Mouse (Mus musculus) embryo, embryonic 10 days (tissue): ENCODE measurements around the gene Ccpg1os.
A peak's percentile ranks its signal among the peaks of the same experiment; 100 is the strongest.

ENCODE experiments used
- DNase-seq: peaks from one replicate; pipeline ENCODE4 v3.0.0-alpha.2; 2015; ENCODE audit warnings: low spot score

The Ccpg1os gene

DNA sequence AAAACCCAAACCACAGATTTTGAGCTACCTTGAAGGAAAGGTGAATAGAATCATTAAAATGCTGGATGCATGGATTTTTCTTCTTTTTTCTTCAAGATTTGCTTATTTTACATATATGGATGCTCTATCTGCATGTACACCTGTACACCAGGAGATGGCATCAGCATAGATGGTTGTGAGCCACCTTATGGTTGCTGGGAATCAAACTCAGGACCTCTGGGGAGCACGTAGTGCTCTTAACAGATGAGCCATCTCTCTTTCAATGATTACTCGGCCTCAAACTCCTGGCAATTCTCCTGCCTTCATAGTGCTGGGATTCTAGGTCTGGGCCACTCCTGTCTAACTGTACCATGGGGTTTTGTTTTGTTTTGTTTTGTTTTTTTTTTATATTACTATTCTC lies 2.1 kb downstream of the Ccpg1os start:
- DNase-seq = no peak

DNA sequence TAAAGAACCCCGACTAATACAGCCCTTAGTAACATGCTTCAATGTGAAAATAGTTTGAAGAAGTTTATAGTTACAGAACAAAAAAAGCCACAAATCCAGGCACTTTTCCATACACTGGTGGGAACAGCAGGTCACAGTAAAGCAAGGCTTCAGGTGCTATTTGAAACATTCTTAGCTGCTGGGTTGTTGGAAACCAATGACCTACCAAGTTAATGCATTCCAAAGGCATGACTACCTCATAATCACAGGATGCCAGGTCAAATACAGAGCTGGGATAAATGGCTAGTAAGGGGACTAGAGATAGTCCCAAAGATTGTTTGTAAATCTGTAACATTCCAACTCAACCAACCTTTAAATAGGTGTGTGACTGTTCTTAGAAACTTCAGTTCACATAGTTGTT lies 9.9 kb downstream of the Ccpg1os start:
- no peak for DNase-seq

DNA sequence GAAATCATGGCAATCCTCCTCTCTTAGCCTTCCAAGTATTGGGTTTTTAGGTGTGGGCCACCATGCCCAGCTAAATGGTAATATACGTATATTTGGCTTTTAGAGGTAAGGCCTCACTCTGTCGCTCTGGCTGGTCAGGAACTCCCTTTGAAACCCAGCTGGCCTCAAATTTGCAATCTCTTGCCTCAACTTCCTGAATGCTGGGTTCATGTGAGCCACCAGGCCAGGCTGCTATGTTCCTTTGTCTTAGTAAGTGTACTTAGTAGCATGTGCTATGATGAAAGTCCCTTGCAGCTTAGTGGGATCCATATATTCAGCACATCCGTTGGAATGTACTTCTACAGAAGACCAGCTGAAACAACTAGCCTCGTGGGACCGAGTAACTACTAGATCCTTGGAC lies 10.4 kb downstream of the Ccpg1os start:
- no peak for DNase-seq

GRCm38 (mm10) chr9:72972984-72973383 lies 12.2 kb downstream of the Ccpg1os start:
- DNase-seq = no peak

- no peak for DNase-seq
Observed at GRCm38 (mm10) chr9:72972435-72972834, 12.7 kb downstream of the Ccpg1os start.

DNA sequence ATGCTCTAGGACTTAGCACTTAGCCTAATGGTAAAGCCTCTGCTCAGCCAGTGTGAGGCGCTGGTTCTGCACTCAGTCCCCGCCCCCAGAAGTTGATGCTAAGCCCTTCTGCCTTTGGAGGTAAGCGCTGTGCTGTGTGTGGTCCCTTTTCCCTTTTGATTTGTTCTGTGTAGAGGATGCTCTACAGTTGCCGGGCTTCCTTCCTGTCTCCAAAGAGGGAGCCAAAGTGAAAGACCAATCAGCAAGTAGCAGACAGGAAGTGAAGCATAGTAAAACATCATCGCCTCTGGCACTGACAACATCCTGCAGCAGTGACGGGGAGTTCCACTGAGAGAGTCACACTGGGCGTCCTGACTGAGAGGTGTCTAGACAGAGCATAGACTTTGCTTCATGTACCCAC lies 15.3 kb downstream of the Ccpg1os start:
- no peak for DNase-seq

- peak; percentile 64 for DNase-seq
Observed at GRCm38 (mm10) chr9:72968349-72969061, 16.7 kb downstream of the Ccpg1os start.

DNA sequence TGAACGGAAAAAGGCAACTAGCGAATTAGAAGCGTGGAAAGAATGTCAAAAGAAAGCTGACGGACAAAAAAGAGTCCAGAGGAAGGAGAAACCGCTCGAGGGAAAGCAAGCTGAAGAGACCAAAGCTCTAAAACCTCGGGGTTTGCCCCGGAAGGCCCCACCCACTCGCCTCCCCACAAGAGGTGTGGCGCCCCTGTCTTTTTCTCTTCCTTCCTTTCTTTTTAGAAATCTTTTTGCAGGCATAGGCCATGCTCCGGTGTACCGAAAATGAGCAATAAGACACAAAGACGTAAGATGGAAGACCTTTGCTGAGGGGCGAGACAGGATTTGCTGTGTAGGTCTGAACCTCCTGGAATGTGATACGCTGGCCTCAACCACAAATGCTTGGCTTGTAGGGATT lies 23.2 kb downstream of the Ccpg1os start:
- no peak for DNase-seq

GRCm38 (mm10) chr9:72961346-72961745 lies 23.8 kb downstream of the Ccpg1os start:
- no peak for DNase-seq

- DNase-seq = peak; percentile 95
Observed at GRCm38 (mm10) chr9:72958521-72959450, 26.4 kb downstream of the Ccpg1os start, which contains the start of the genes Dyx1c1 and Gm44503. Gene Dyx1c1 (plus strand): TSS chr9:72958785. Gene Gm44503 (plus strand): TSS chr9:72958852.

- DNase-seq = peak; percentile 70
Observed at GRCm38 (mm10) chr9:72955546-72955945, 29.6 kb downstream of the Ccpg1os start.

GRCm38 (mm10) chr9:72954746-72955145 lies 30.4 kb downstream of the Ccpg1os start:
- peak; percentile 23 for DNase-seq

DNA sequence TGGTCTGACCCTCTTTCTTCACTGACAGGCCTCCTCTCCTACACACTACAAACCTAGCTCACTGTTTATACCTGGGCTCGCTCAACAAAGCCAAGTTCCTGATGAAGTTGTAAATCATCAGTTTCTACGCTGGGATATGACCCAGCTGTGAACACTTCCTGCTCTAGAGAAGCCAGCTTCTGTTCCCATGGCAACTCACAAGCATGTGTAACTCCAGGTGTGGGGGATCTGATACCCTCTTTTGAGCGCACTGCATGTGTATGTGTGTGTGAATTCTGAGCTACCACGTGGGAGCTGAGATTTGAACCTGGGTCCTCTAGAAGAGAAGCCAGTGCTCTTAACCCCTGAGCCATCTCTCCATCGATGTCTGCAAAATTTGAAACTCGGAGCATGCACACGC lies 35.6 kb downstream of the Ccpg1os start:
- DNase-seq = no peak

DNA sequence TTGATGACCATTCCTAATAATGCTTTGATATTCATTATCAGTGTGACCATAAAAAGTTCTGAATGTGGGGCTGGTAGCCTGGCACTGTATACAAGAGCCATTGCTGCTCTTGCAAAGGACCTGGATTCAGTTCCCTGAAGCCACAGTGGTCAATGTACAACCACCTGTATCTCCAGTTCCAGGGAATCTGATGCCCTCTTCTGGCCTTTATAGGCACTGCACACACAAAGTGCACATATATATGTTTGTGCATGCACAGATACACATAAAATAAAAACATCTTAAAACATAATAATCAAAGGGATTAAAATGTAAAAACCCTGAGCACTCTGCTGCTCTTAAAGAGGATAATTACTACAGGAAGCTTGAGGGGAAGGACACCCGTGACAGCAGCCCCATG lies 38.2 kb downstream of the Ccpg1os start:
- no peak for DNase-seq

- no peak for DNase-seq
Observed at GRCm38 (mm10) chr9:72944286-72944685, 40.9 kb downstream of the Ccpg1os start.

GRCm38 (mm10) chr9:72943424-72943823 lies 41.8 kb downstream of the Ccpg1os start:
- no peak for DNase-seq

DNA sequence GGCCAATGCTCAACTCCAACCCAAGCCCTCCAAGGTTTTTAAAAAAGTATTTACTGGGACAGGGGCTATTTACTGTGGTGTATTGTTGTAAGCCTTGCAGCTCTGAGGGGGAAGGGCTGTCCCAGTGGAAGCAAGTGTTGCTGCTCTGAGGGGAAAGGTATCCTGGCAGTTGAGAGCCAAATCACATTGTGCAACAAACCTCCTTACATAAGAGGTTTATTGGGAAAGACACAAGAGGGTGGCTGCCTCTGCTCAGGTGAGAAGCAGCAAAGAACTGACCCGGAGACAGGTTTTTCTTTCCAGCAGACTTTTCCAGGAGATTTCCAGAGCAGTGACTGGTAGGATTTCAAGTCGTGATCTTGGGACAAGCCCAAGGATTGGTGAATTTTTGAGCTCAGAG lies 48.9 kb downstream of the Ccpg1os start:
- no peak for DNase-seq

DNA sequence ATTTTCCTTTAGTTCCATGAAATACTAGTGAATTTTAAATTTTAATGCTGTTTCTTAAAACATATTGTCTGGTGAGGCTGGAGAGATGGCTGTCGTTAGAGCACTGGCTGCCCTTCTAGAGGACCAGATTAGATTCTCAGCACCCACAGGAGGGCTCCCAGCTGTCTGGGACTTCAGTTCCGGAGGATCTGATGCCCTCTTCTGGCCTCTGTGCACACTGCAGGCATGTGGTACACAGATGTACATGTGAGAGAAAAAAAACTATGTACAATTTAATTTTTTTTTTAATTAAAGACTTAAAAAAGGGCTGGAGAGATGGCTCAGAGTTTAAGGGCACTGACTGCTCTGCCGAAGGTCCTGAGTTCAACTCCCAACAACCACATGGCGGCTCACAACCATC lies 49.9 kb downstream of the Ccpg1os start:
- DNase-seq = no peak

GRCm38 (mm10) chr9:72931166-72931790 lies 53.9 kb downstream of the Ccpg1os start:
- DNase-seq = no peak
